Mouse (Mus musculus): ENCODE measurements around the gene Elk3. TPM values are rescaled to one million over a fixed set of nuclear protein-coding genes. Genes with fewer than 3 reads are reported as not detected.

Elk3 gene
- polyA plus RNA-seq, 1 experiment, result 11.0 TPM

DNA sequence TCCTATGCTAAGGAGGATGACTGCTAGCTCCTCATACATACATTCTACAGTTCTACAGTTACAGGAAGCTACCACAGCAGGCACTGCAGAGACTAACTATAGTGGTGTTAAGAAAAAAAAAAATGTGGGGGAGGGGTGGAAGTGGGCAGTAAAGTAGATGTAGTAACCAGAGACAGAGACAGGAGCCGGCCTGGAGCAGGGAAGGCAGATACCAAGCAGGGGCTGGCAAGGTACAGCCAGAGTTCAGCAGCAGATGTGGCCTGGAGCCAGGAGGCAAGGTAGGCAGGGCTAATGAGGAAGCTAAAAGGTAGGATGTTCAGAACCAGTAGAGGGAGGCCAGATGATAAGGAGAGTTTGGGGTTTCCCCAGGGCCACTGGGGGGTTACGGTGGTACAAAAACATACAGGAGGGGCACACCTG, 36.6 kb downstream of the Elk3 start:
- Histone ChIP-seq H3K4me1 (ENCODE audit: control insufficient read depth, insufficient read depth, low read length) (peaks cover 3% of the 10 kb centered on the region), H3K9me3 (replicated peaks; ENCODE audit: control insufficient read depth, insufficient read depth, low read length, poor library complexity, severe bottlenecking) (no peaks in the 10 kb centered on the region), H3K27ac (ENCODE audit: insufficient read depth, low read length) (no peak overlapping the region), H3K9ac (ENCODE audit: low read depth, poor library complexity, severe bottlenecking) (no peak overlapping the region), H3K27me3 (ENCODE audit: control insufficient read depth, insufficient read depth, low read length, poor library complexity, severe bottlenecking) (no peaks in the 10 kb centered on the region), H3K4me3 (ENCODE audit: low read depth, low read length) (no peak overlapping the region), H3K36me3 (ENCODE audit: control insufficient read depth, insufficient read depth, low read length, poor library complexity, severe bottlenecking) (no peaks in the 10 kb centered on the region)
- no peak for TF ChIP-seq EP300 (IDR thresholded peaks at IDR 0.05; ENCODE audit: insufficient read depth, low read depth, low read length)
- TF ChIP-seq POLR2A (IDR thresholded peaks at IDR 0.05; ENCODE audit: insufficient read depth, low read length), result no peak
- TF ChIP-seq CTCF (IDR thresholded peaks at IDR 0.05; ENCODE audit: low read depth, low read length), result no peak

DNA sequence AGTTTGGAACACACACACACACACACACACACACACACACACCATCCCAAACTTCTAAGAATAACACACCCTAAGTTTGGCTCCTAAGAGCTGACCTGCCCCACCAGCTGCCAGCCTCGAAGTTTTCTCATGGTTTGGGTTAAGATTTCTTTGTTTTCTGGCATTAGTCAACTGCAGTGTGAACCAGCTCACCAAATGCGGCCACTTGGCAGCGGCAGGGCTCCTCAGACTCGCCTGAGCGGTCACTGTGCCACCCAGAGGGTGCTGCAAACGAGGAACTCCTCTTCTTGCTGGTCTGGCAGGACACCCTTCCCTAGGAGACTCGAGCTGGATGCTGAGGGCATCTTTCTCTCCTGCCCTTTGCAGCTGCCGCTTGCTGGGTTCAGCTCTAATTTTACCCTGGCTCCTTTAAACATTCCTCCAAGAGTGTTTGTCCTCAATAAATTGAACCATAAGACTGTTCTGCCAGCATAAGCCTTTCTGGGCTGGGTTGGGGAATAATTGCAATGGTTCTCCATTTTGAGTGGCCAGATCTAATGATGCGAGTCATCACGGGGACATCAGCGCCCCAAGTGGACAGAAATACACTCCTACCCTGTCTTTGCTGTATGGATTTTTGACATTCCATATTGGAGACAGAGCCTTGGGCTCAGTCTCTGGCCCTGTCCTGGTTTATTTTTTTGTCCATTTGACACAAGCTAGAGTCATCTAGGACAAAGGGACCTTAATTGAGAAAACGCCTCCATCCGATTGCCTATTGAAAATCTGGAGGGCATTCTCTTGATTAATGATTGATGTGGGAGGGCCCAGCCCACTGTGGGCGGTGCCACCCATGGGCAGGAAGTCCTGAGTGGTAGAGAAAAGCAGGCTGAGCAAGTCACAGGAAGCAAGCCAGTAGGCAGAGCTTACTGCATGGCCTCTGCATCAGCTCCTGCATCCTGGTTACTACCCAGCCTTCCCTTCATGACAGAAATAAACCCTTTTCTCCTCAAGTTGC, 37.7 kb downstream of the Elk3 start:
- H3K27ac ChIP-seq (ENCODE audit: insufficient read depth, low read length), result no peak overlapping the region
- no peaks in the 10 kb centered on the region for H3K9me3 ChIP-seq (replicated peaks; ENCODE audit: control insufficient read depth, insufficient read depth, low read length, poor library complexity, severe bottlenecking)
- TF ChIP-seq CTCF (IDR thresholded peaks at IDR 0.05; ENCODE audit: low read depth, low read length) (no peak), POLR2A (IDR thresholded peaks at IDR 0.05; ENCODE audit: insufficient read depth, low read length) (no peak), EP300 (IDR thresholded peaks at IDR 0.05; ENCODE audit: insufficient read depth, low read depth, low read length) (no peak)
- H3K36me3 ChIP-seq (ENCODE audit: control insufficient read depth, insufficient read depth, low read length, poor library complexity, severe bottlenecking), result no peaks in the 10 kb centered on the region
- H3K9ac ChIP-seq (ENCODE audit: low read depth, poor library complexity, severe bottlenecking), result no peak overlapping the region
- peaks cover 3% of the 10 kb centered on the region for H3K4me1 ChIP-seq (ENCODE audit: control insufficient read depth, insufficient read depth, low read length)
- H3K27me3 ChIP-seq (ENCODE audit: control insufficient read depth, insufficient read depth, low read length, poor library complexity, severe bottlenecking), result no peaks in the 10 kb centered on the region
- H3K4me3 ChIP-seq (ENCODE audit: low read depth, low read length), result no peak overlapping the region

DNA sequence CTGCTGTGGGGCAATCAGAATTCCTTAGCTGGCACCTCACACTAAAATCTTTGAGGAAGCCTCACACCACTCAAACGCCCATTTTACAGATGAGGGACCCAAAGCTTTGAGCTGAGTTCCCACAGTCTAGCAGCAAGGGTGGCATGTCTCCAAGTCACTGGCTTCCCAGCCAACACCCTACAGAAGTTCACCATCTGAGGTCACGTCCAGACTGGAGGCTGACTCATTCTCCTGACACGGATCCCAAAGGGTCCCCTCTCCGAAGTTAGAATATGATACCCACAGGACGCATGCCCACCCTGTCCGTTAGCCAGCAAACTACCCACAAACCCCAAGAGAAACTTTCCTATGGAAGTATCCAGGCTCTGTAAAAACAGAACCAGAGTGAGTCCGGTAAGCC, 39.1 kb downstream of the Elk3 start:
- no peaks in the 10 kb centered on the region for H3K27me3 ChIP-seq (ENCODE audit: control insufficient read depth, insufficient read depth, low read length, poor library complexity, severe bottlenecking)
- peaks cover 3% of the 10 kb centered on the region for H3K4me1 ChIP-seq (ENCODE audit: control insufficient read depth, insufficient read depth, low read length)
- TF ChIP-seq CTCF (IDR thresholded peaks at IDR 0.05; ENCODE audit: low read depth, low read length), result no peak
- TF ChIP-seq POLR2A (IDR thresholded peaks at IDR 0.05; ENCODE audit: insufficient read depth, low read length), result no peak
- no peak for TF ChIP-seq EP300 (IDR thresholded peaks at IDR 0.05; ENCODE audit: insufficient read depth, low read depth, low read length)
- H3K27ac ChIP-seq (ENCODE audit: insufficient read depth, low read length), result no peak overlapping the region
- H3K4me3 ChIP-seq (ENCODE audit: low read depth, low read length), result no peak overlapping the region
- H3K9me3 ChIP-seq (replicated peaks; ENCODE audit: control insufficient read depth, insufficient read depth, low read length, poor library complexity, severe bottlenecking), result no peaks in the 10 kb centered on the region
- H3K9ac ChIP-seq (ENCODE audit: low read depth, poor library complexity, severe bottlenecking), result no peak overlapping the region
- H3K36me3 ChIP-seq (ENCODE audit: control insufficient read depth, insufficient read depth, low read length, poor library complexity, severe bottlenecking), result no peaks in the 10 kb centered on the region

DNA sequence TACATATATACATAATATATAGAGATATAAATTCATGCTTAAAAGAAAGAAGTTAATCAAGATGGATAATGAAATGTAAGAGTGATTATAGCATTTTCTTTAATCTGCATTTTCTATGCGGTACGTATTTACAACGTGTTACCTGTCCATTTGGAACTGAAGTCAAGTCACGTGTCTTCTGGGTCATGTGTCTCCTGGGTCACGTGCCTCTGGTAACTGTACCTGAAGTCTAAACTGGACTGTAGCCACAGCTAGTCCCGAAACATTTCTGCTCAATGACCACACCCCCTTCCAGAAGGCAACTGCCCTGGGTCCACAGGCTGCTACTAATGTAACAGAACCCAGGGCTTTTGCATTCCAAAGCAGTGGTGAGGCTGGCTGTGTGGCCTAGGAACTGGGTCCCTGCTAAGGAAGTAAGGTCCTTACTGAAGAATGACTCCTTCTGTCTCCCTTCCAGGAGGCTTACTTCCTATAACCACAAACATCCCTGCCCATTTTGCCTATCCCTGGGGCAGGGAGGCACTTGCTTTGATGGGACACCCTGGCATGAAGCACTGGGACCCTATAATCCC, 40.0 kb downstream of the Elk3 start:
- no peak for TF ChIP-seq EP300 (IDR thresholded peaks at IDR 0.05; ENCODE audit: insufficient read depth, low read depth, low read length)
- TF ChIP-seq POLR2A (IDR thresholded peaks at IDR 0.05; ENCODE audit: insufficient read depth, low read length), result no peak
- TF ChIP-seq CTCF (IDR thresholded peaks at IDR 0.05; ENCODE audit: low read depth, low read length), result no peak
- Histone ChIP-seq H3K27me3 (ENCODE audit: control insufficient read depth, insufficient read depth, low read length, poor library complexity, severe bottlenecking) (no peaks in the 10 kb centered on the region), H3K36me3 (ENCODE audit: control insufficient read depth, insufficient read depth, low read length, poor library complexity, severe bottlenecking) (no peaks in the 10 kb centered on the region), H3K9me3 (replicated peaks; ENCODE audit: control insufficient read depth, insufficient read depth, low read length, poor library complexity, severe bottlenecking) (no peaks in the 10 kb centered on the region), H3K27ac (ENCODE audit: insufficient read depth, low read length) (no peak overlapping the region), H3K4me3 (ENCODE audit: low read depth, low read length) (no peak overlapping the region), H3K9ac (ENCODE audit: low read depth, poor library complexity, severe bottlenecking) (no peak overlapping the region), H3K4me1 (ENCODE audit: control insufficient read depth, insufficient read depth, low read length) (peaks cover 3% of the 10 kb centered on the region)

DNA sequence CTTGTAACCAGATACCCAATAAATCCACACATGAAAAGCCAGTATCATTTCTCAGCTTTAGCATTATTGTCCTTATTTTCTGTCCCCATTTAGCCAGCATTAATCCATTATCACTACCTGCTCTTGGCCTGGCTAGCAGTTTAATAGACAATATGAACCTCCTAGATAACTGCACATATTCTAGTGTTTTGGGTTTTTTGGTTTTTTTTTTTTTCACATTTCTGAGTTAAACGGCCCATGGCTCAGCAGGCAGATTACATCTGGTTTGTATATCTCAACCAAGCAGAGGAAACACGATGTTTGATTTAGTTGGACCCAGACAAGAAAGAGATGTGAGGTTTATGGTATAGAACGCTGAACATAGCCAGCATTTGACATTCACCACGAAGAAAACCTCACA, 41.2 kb downstream of the Elk3 start:
- TF ChIP-seq CTCF (IDR thresholded peaks at IDR 0.05; ENCODE audit: low read depth, low read length), result no peak
- TF ChIP-seq POLR2A (IDR thresholded peaks at IDR 0.05; ENCODE audit: insufficient read depth, low read length), result no peak
- TF ChIP-seq EP300 (IDR thresholded peaks at IDR 0.05; ENCODE audit: insufficient read depth, low read depth, low read length), result no peak
- no peaks in the 10 kb centered on the region for H3K4me1 ChIP-seq (ENCODE audit: control insufficient read depth, insufficient read depth, low read length)
- no peak overlapping the region for H3K4me3 ChIP-seq (ENCODE audit: low read depth, low read length)
- no peaks in the 10 kb centered on the region for H3K9me3 ChIP-seq (replicated peaks; ENCODE audit: control insufficient read depth, insufficient read depth, low read length, poor library complexity, severe bottlenecking)
- H3K27me3 ChIP-seq (ENCODE audit: control insufficient read depth, insufficient read depth, low read length, poor library complexity, severe bottlenecking), result no peaks in the 10 kb centered on the region
- no peaks in the 10 kb centered on the region for H3K36me3 ChIP-seq (ENCODE audit: control insufficient read depth, insufficient read depth, low read length, poor library complexity, severe bottlenecking)
- no peak overlapping the region for H3K27ac ChIP-seq (ENCODE audit: insufficient read depth, low read length)
- H3K9ac ChIP-seq (ENCODE audit: low read depth, poor library complexity, severe bottlenecking), result no peak overlapping the region

DNA sequence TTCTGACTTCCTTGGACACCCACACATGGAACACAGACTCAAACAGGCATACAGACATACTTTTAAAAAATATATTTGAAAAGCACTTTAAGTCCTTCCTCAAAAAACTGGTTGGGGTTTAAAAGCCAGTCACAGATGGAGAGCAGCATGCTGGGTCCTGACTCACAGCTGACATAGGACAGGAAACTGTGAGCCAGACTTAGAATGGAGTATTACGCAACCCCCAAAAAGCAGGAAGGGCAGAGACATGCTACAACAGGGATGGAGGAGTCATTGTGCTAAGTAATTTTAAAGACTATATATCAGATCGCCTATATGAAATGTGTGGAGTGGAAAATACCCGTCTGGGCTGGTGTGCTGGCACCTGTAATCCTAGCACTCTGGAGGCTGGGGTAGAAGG, 42.6 kb downstream of the Elk3 start:
- Histone ChIP-seq H3K4me3 (ENCODE audit: low read depth, low read length) (no peak overlapping the region), H3K9ac (ENCODE audit: low read depth, poor library complexity, severe bottlenecking) (no peak overlapping the region), H3K4me1 (ENCODE audit: control insufficient read depth, insufficient read depth, low read length) (no peaks in the 10 kb centered on the region), H3K9me3 (replicated peaks; ENCODE audit: control insufficient read depth, insufficient read depth, low read length, poor library complexity, severe bottlenecking) (no peaks in the 10 kb centered on the region), H3K36me3 (ENCODE audit: control insufficient read depth, insufficient read depth, low read length, poor library complexity, severe bottlenecking) (no peaks in the 10 kb centered on the region), H3K27ac (ENCODE audit: insufficient read depth, low read length) (no peak overlapping the region), H3K27me3 (ENCODE audit: control insufficient read depth, insufficient read depth, low read length, poor library complexity, severe bottlenecking) (no peaks in the 10 kb centered on the region)
- TF ChIP-seq EP300 (IDR thresholded peaks at IDR 0.05; ENCODE audit: insufficient read depth, low read depth, low read length) (no peak), POLR2A (IDR thresholded peaks at IDR 0.05; ENCODE audit: insufficient read depth, low read length) (no peak), CTCF (IDR thresholded peaks at IDR 0.05; ENCODE audit: low read depth, low read length) (no peak)
